ENCODE assay signal across 14 mouse cellular contexts in the genomic region with DNA sequence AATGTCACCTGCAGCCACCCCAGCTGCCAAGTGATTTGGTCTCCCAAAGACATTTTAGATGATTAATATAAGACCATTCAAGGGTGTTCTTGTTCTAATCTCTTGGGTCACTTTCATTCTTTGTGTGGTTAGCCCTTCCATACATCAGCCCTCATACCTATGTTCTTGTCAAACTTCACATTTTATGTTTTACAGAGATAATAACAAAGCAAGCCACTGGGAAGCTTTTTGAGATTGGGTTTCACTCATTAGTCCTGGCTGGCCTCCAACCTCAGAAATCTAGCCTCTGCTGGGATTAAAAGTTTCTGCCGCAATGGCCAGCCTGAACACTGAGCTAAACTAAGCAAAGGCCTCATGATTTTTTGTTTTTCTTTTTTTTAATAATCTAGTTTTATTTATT.
"Had no signal": no experiment of that assay in that cellular context is flagged by ENCODE, and none has a peak within 500 bp of the region (broad histone marks: within the 10 kb centered on the region; RNA-seq: fewer than 3 reads in every experiment).

No protein-coding gene starts in this region.

- H3K9me3 ChIP-seq: limb, embryonic 15.5 days had no signal

- H3K4me3 ChIP-seq: limb, embryonic 15.5 days had no signal

- H3K4me2 ChIP-seq: limb, embryonic 15.5 days; liver, embryonic 11.5 days; lung, embryonic 14.5 days had no signal

- H3K9ac ChIP-seq: limb, embryonic 15.5 days; liver, embryonic 14.5 days; liver, postnatal 0 days; lung, embryonic 14.5 days had no signal

- DNase-seq: kidney, adult 2 months; kidney, postnatal 10 days; kidney, postnatal 4 days; left cerebral cortex, postnatal 4 days; liver, postnatal 0 days; lung, embryonic 14.5 days; thymus, adult 18-20 months; thymus, postnatal 36 days had no signal

- H3K27ac ChIP-seq: limb, embryonic 15.5 days; liver, embryonic 14.5 days; macrophage had no signal

- ATAC-seq: liver, postnatal 0 days; lung, postnatal 0 days; midbrain, embryonic 16.5 days had no signal

- H3K27me3 ChIP-seq: limb, embryonic 15.5 days had no signal
